Mouse (Mus musculus) T-helper 17 cell (primary cell): Measurements from ENCODE around the gene Awat2.
"Not testable (repeated sequence)": the region's sequence is repeated elsewhere in the genome, so short reads cannot be mapped to it uniquely, and the experiment has no call there.

Experiments
- in situ Hi-C, 2 experiments: fragments of 300-600 bp; cut with MboI, MseI; formaldehyde crosslinking; loops; 1 replicate in 1 of 2; 2 replicates in 1 of 2; pipeline ENCODE4 v1.15.1; 2025; ENCODE audit warnings: high pct_unique_total_duplicates in 2 of 2

Gene Awat2

GRCm38 (mm10) chrX:100442617-100443016, at the start of gene Awat2:
Gene Awat2, minus strand, starts transcription at chrX:100442717.
- in situ Hi-C loops: not testable (repeated sequence)

- in situ Hi-C loops: no loop called here
These were observed 37.8 kb upstream of the Awat2 start for GRCm38 (mm10) chrX:100480317-100480716.

- in situ Hi-C loops: no loop called here
These were observed 33.2 kb upstream of the Awat2 start for GRCm38 (mm10) chrX:100475569-100476223.

- in situ Hi-C loops: loop anchor here in 1 of 2 experiments (5.0 kb wide), 1 partner anchor 1334 kb away; the partner anchor contains the start of gene Efnb1
These were observed 29.0 kb upstream of the Awat2 start for GRCm38 (mm10) chrX:100471491-100471890.

GRCm38 (mm10) chrX:100470126-100470525, 27.6 kb upstream of the Awat2 start:
- in situ Hi-C loops: loop anchor here in 1 of 2 experiments (5.0 kb wide), 1 partner anchor 1333 kb away; the partner anchor contains the start of gene Efnb1

- in situ Hi-C loops: no loop called here
These were observed 25.5 kb upstream of the Awat2 start for GRCm38 (mm10) chrX:100468047-100468446.

- in situ Hi-C loops: no loop called here
These were observed 1.0 kb upstream of the Awat2 start for GRCm38 (mm10) chrX:100443532-100443931.

GRCm38 (mm10) chrX:100432311-100432710, 10.2 kb downstream of the Awat2 start:
- in situ Hi-C loops: no loop called here

GRCm38 (mm10) chrX:100428693-100429092, 13.8 kb downstream of the Awat2 start, which contains the start of gene Otud6a:
Gene Otud6a, plus strand, starts transcription at chrX:100429013.
- in situ Hi-C loops: no loop called here

- in situ Hi-C loops: no loop called here
These were observed 33.3 kb downstream of the Awat2 start for GRCm38 (mm10) chrX:100409245-100409644.

- in situ Hi-C loops: no loop called here
These were observed 40.9 kb downstream of the Awat2 start for GRCm38 (mm10) chrX:100401657-100402056.

GRCm38 (mm10) chrX:100400900-100401299, 41.6 kb downstream of the Awat2 start:
- in situ Hi-C loops: no loop called here

GRCm38 (mm10) chrX:100395026-100395425, 47.5 kb downstream of the Awat2 start:
- in situ Hi-C loops: no loop called here

- in situ Hi-C loops: no loop called here
These were observed 48.2 kb downstream of the Awat2 start for GRCm38 (mm10) chrX:100394223-100394861.

- in situ Hi-C loops: no loop called here
These were observed 50.2 kb downstream of the Awat2 start for GRCm38 (mm10) chrX:100392304-100392703.

GRCm38 (mm10) chrX:100389887-100390286, 52.6 kb downstream of the Awat2 start:
- in situ Hi-C loops: no loop called here

GRCm38 (mm10) chrX:100356974-100357373, 85.5 kb downstream of the Awat2 start:
- in situ Hi-C loops: no loop called here
